Mouse (Mus musculus): ENCODE measurements around the gene Plcb4.

Gene Plcb4

DNA sequence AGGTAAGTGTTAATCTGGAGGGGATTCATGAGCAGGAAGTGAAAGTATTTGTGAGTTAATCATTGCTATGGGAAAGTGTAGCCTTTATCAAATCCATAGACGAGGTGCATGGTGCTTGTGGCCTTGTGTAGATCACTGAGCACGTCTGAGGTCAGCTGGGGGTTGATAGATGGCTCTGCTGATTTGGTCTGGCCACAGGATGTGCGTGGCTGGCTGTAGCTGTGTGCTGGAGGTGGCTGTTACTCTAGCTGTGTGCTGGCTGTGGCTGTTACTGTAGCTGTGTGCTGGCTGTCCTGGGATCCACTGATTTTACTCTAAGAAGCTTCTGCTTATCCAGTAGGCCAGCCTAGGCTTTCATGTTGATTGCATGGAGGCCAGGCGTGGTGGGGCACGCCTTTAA lies 91.9 kb downstream of the Plcb4 start:
- no peak for DNase-seq (ENCODE audit: extremely low read depth, low read depth, low spot score)

DNA sequence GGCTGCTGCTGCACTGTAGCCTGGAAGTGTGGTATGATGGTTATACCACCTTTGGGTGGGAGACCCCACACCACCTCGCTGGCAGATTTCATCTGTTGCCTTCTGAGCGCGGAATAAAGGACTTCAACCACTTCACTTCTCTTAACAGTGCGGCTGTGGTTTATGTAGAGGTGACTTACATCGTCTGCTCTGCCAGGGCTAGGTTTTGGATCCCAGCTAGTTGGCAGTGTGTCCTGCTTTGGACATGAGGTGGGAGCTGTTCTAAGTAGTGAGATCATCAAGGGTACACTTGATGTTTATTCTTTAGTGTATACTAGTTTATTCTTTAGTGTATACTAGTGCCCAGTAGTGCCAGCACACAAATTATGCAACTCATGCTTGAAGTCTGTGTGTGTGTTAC lies 97.0 kb downstream of the Plcb4 start:
- no peak for DNase-seq (ENCODE audit: extremely low read depth, low read depth, low spot score)

DNA sequence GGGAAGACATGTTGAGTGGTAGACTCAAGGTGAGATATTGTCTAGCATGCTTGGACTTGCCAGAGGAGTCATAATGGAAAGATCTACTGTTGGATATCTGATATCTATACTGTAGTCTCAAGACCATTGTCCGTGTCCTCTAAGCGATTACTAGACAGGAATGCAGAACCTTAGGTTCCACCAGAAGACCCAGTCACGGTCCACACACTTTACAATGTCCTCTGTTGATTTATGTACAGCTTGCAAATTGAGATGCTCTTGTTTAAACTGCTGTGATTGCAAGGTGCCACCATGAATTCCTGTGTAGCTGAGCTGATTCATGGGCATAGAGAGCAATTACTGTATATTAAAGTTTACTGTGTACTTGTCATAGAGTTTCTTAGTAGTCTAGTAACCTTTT lies 98.7 kb downstream of the Plcb4 start:
- no peak for DNase-seq (ENCODE audit: extremely low read depth, low read depth, low spot score)

DNA sequence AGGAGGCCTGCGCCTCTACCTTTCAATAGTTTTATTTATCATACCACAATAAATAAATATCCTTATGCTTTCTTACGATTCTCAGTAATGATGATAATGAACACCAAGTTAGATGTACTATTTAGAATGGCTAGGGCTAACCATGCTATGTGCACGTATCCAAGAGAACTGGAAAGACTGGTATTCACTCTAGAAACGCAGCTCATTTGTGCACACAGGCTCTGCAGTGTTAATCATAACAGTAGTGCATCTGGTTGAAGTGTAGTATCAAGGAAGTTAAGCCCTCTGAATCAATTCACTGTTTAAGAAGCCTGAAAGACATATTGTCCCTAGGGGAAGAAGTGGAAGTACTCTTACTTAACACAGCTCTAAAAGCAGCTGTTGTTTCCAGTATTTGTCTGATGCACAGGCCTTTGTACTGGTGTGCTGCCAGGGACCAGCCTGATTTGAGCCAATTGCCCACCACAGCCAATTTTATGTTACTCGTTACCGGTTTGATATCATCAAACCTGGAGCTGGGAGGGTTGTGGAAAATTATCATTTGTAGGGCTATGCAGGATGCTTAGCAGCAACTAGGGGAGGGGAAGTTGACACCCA lies 100.8 kb downstream of the Plcb4 start:
- no peak for DNase-seq (ENCODE audit: extremely low read depth, low read depth, low spot score)

DNA sequence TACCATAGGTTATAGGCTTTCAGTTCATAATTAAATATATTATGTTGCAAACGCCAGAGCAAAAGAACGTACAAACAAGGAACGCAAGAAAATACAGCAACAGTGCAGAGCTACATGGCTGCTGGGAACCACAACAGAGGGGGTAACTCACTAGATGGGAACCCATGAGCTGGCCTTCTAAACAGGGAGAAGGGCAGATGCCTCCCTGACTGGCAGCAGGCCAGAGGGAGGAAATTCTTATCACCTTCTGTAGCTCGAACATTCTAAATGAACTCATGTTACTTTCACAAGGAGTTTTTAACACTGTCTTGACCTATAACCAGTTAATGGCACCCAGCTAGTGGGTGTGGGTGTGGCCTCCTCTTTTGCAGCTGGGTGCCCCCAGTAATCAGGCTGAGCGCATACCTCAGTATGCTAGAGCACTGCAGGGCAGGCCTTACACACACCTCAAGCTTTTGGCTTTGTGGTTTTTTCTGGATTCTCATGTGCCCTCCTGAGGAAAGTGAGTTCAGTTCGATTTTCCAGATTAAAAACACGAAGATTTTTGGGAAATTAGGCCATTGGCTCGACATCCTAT lies 102.5 kb downstream of the Plcb4 start:
- DNase-seq (ENCODE audit: extremely low read depth, low read depth, low spot score) = no peak

DNA sequence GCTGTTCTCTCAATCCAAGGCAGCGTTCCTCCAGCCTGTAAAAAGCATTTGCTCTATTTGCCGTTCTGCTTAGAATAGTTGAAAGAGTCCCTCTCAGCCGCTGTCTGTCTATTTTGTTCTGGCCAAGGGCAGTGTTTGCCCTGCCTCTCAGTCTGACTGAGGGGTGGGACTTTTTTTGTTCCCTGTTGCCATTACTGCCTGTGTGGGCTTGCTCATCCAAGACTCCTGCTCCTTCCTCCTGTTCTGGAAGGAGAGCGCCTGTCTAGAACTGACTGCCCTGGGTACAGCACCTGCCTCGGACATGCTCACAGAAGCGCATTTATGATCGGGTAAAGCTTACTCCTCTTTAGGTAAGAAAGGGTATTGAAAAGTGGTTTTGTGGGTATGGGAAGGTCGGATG lies 105.9 kb downstream of the Plcb4 start:
- no peak for DNase-seq (ENCODE audit: extremely low read depth, low read depth, low spot score)

DNA sequence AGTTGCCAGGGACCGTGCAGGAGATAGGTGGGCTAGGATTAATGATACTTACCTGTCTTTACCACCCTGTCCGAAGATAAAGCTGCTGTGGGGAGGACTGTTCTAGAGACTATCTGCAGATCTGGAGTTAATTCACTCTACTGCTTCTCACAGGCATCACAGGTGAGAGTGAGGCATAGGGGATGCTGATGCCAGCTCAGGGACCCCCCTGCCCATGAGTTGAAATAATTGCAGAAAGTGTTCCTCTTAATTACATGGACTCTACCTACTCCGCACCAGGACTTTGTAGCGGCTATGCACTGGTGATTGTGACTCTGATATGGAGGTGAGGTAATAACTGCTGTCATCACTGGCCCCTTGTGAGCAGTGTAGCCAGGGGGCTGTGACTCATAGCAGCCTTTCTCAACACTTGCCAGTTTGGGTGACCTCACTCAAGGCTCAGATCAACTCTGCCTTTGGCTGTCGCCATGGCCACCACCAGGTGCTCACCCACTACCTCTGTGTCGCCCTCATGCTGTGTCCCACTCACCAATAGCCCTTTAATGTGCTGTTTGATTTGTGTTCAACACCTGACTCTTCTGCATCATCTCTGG lies 107.8 kb downstream of the Plcb4 start:
- DNase-seq (ENCODE audit: extremely low read depth, low read depth, low spot score) = peak; percentile 31

DNA sequence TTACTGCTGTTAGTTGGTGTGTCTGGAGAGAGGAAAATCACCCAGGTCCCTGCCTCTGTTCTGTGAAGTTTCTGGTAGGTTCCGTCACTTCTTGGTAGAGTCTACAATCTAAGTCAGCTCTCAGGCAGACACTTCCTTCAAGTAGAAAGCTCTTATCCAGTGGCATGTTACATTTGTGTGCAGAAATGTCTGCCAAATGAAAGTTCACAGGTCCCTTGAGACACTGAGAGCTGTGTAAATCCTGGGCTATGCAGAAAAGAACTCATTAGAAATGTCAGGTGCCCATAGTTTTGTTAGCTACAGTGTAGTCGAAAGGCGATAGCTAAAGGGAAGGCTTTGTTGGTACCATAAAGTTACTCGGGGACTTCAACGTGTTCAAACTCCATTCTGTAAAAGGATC lies 108.7 kb downstream of the Plcb4 start:
- no peak for DNase-seq (ENCODE audit: extremely low read depth, low read depth, low spot score)

DNA sequence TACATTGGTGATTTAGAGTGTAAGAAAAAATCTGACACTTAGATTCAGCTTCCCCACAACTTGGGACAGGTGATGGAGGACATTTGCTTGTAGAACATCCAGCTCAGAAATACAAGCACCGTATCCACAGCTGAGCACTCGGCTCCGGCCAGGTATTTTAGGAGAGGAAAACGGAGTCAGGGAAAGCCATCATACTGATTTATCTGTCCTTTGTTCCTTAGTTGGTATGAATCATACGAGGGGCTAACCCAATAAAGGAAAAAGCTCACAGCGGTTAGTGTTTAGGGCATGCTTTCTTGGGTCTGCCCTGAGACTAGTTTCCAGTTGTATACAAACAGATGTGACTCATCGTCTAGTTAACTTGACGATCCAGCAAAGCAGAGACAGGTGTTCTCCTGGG lies 110.9 kb downstream of the Plcb4 start:
- DNase-seq (ENCODE audit: extremely low read depth, low read depth, low spot score) = no peak

DNA sequence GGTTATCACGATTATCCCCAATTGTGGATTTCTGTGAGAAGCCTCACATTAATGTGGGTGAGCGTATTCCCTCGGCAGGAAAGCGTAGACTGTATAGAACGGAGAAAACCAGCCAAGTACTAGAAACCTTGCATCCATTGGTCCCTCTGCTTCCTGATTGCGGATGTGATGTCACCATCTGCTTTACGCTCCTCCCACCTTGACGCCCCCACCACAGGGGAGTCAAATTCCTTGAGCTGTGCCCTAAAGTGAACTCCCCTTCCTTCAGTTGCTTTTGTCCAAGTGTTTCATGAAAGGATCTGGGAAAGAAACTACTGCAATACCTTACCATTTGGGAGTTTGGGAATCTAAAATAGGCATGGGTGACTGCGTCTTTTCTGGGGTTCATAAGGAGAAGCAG lies 111.4 kb downstream of the Plcb4 start:
- DNase-seq (ENCODE audit: extremely low read depth, low read depth, low spot score) = no peak

DNA sequence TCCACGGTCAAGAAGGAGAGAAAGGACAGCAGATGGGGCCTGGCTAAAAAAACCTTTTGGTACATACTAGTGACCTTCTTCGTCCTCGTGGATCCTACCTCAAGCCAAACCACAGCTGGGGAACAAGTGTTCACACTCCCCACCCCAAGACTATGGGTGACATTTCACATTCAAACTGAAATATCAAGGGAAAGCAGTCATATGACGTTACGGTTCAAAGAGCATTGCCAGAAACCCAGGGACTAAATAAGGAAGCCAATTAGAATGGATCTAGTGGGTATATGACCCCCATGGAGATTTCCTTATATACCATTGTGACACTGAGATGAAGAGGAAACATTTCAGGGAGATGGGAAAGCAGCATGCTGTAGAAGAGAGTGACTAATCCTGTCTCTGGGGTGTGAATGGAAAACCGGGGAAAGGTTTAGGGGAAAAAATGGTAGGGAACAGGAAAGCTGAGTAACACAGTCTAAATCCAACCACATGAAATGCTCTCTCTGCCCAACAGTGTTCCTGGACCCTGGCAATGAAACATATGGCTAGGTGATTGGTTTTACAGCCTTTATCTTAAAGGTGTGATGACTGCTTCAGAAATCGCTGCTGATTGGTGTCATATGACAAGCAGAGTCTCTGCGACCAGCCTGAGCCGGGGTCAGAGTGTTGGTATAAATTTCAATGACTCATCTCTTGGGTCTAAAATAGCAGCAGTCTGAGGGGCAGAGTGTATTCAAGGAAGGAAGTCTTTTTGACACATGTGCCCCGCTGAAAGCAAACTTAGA lies 114.6 kb downstream of the Plcb4 start:
- no peak for DNase-seq (ENCODE audit: extremely low read depth, low read depth, low spot score)

DNA sequence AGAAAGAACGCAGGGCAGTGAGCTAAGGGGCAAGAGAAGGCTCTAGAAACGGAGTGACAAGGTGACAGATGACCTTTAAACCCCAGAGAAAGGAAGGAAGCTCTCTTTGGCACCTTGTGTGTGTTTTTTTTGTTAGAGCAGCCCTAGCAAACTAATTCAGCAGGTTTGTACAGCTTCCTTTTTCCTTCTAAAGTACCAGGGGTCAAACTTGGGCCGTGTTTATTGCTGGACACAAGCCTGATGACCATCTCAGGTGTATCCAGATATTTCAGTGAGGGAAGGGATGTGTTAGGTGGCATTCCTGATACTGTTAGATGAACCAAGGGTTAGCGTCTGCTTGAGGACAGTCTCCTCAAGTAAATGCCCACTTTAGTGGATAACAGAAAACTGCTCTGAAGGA lies 116.2 kb downstream of the Plcb4 start:
- DNase-seq (ENCODE audit: extremely low read depth, low read depth, low spot score) = no peak

DNA sequence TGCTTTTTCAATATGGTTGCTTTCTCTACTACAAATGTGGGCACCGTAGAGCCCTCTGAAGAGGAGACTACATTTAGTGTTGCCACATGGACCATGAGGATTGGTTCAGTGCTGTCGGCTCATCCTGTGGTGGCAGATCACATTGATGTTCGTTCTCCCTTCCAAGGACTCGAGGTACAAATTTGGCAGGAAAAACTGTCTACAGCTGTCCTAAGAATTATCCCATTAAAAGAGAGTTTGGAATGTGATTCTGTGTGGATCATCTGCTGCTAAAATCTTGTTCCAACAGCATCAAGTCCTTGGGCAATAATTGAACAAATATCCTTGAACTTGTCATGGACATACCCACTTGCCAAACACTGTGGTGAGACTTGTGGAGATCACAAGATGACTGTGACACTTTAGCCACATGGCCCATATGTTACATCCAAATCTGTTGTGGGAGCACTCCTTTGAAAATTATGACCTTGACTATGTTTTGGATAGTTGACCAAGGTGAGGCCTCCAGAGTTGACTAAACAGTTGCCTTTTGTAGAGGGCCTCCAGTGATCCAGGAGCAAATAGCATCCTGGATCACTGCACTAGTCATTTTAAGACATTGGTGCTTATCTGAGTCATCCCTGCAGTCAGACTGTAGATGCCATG lies 117.4 kb downstream of the Plcb4 start:
- no peak for DNase-seq (ENCODE audit: extremely low read depth, low read depth, low spot score)

DNA sequence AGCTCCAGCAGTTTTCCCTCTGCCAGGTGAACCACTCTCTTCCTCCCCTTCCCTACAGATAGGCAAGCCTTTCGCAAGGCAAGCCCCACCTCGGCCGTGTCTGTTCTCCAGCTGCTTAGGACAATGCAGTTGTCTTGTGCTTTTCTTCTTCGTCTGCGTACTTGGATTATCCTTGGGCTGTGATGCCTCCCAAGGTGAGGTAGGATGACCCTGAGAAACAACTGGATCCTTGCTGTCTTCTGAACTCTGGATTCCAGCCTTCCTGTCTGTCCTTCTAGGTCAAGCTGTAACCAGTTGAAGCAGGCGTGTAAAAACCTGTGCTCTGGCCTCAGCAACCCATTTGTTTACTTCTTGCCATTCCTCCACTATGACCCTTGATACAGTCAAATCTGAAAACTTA lies 122.6 kb downstream of the Plcb4 start:
- no peak for DNase-seq (ENCODE audit: extremely low read depth, low read depth, low spot score)

DNA sequence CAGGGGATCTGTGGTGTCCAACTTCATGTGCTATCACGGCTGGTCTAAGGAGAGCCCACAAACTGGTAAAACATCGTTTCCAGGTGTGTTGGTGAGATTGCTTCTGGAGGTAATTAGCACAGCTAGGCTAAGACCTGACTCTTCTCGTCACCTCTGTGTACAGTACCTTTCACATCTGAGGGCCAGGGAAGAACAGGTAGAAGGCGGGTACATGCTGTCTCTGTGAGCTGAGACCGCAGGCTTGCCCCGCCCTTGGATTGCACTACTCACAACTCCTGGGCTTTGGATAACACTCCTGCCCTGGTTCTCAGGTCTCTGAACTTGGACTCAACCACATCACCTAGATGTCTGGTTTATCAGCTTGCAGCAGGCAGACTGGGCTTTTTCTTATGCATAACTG lies 128.6 kb downstream of the Plcb4 start:
- DNase-seq (ENCODE audit: extremely low read depth, low read depth, low spot score) = no peak

DNA sequence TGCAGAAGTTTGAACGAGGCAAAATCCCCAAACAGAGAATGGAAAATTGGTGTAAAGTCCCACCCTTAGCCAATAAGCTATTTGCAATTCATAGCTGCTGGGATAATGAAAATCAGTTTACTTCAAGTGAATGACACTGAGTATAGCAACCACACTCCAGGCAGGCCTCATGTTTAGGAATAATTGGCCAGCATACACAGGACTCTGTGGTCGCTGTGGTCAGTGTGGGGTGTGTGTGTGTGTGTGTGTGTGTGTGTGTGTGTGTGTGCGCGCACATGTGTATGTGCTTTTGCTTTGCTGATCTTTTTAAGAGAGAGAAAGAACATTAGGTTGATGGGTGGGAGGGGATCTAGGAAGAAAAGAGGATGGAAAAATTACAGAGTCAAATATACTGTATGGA lies 134.1 kb downstream of the Plcb4 start:
- no peak for DNase-seq (ENCODE audit: extremely low read depth, low read depth, low spot score)

DNA sequence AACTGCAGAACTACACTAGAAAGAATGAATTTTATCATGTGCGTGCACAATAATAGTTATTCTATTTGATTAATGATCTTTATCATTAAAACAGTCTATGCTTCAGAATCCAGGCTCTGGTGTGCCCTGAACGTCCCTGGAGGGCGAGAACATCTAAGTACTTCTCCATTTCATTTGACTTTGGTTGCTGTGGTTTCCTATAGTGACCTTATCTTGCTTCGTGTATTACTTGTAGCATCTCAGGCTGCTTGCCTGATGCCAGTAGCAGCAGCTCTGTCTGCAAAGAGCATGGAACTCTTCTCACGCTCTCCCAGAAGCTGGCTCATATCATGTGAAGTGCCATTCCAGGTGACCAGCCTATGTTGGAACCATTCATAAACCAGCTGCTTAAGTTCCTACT lies 137.9 kb downstream of the Plcb4 start:
- DNase-seq (ENCODE audit: extremely low read depth, low read depth, low spot score) = no peak

DNA sequence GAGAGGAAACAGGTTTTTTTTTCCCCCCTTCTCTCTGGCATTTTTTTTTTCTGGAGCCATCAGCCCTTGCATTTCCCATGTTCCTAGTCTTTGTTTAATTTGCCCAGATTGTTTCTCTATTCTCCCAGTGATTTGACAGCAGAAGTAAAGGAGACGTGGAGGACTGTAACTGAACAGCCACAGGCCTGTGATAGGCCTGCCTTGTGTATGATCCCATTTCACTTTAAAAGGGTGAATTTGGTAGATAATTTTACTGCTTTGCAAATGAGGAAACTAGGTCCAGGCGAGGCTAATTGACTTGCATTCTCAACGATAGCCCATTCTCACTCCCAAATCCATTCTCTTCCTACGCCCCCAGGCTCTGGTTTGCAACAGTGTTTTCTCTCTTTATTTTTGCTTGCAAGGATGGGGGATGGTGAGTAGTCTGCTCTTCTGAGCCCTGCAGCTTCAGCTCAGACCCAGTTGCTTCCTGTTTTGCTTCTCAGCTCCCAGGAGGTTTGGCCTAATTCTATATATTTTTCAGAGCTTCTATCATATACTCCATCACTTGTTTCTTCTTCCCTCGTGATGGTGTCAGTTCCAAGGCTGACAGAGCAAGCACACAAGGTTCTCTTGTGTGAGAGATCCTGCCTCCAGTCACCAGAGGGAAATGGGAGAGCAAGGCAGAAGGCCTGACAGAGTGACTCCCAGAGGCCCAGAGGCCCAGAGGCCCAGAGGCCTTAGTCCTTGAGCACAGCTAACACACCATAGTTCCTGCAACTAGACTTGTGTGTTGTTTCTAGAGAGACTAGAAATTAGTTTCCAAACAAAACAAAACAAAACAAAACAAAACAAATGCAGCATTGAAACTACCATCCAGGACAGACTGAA lies 139.1 kb downstream of the Plcb4 start:
- DNase-seq (ENCODE audit: extremely low read depth, low read depth, low spot score) = no peak

DNA sequence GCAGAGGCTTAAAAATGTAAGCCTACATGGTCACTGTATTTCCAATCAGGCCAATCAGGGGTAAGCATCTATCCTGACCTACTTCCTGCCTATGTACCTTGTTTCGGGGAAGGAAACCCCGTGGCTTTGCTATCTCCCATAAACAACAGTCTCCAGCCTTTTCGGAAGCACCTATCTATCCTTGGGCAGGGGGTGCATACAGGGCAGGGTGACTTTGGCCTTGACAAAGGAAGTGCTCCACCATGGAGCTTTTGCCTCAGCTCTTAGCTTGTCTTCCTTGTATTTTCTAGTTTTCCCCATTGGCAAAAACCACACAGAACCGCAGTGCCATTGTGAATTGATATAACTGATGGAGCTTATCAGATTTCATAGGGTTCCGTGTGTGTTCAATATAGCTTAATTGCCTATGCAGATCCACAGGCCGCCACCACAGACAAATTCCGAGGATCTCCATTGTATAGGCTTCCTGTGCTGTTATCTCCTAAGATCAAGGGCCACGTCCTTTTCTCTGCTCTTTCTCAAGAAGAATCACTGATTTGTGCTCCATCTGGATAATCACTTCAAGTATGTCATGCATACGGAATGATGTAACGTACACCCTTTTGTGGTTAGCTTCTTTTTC lies 140.4 kb downstream of the Plcb4 start:
- DNase-seq (ENCODE audit: extremely low read depth, low read depth, low spot score) = no peak

DNA sequence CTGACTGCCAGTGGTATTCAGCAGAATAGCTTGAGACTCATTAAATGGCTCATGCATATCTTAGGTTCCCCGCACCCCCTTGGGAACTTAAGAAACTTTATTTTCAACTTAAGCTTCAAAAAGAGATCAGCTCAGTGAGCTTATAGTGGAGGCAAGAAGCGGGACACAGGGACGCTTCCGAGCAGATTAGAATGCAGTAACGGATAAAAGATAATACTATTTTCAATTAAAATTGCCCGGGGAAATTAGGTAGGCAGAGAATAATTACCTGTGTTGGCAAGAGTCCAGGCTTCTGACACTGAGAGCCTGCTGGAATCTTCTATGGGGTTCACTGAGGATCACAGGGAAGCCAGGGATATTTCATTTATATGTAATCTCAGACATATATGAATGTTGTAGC lies 141.6 kb downstream of the Plcb4 start:
- no peak for DNase-seq (ENCODE audit: extremely low read depth, low read depth, low spot score)

Measured in fat pad, adult 2 months (tissue).